Mouse (Mus musculus) thymus, adult 2 months (tissue): Measurements from ENCODE around the gene Sox6. TPM values are rescaled to one million over a fixed set of nuclear protein-coding genes. Genes with fewer than 3 reads are reported as not detected.

Experiments
- DNase-seq: peaks from one replicate; pipeline ENCODE4 v3.0.0; 2021
- H3K27ac ChIP-seq: fragments of 200-500 bp; 2 replicates; pipeline ENCODE4 v1.5.1; 2012; ENCODE audit warnings: low read length, control low read depth; ENCODE audit not compliant: control insufficient read depth, insufficient read depth
- H3K27me3 ChIP-seq: fragments of 200-500 bp; 2 replicates; pipeline ENCODE4 v1.6.1; 2012; ENCODE audit warnings: mild to moderate bottlenecking, low read length, moderate library complexity, mixed read lengths; ENCODE audit not compliant: control insufficient read depth, insufficient read depth
- H3K36me3 ChIP-seq: fragments of 200-500 bp; 2 replicates; pipeline ENCODE4 v1.6.1; 2012; ENCODE audit warnings: mild to moderate bottlenecking, low read length, moderate library complexity; ENCODE audit not compliant: control insufficient read depth, insufficient read depth
- H3K4me1 ChIP-seq: fragments of 200-500 bp; replicated peaks from 2 replicates; pipeline ENCODE4 v1.6.1; 2012; ENCODE audit warnings: low read length; ENCODE audit not compliant: control insufficient read depth, insufficient read depth
- H3K4me3 ChIP-seq: fragments of 200-500 bp; 2 replicates; pipeline ENCODE4 v1.5.1; 2012; ENCODE audit warnings: mild to moderate bottlenecking, low read length, control low read depth, moderate library complexity; ENCODE audit not compliant: control insufficient read depth, insufficient read depth
- CTCF ChIP-seq: fragments of 200-500 bp; IDR thresholded peaks from 2 replicates; pipeline ENCODE4 v1.5.1; 2012; ENCODE audit warnings: mild to moderate bottlenecking, control low read depth, low read length, moderate library complexity, borderline replicate concordance; ENCODE audit not compliant: control insufficient read depth, poor library complexity, insufficient read depth; ENCODE audit errors: extremely low read depth
- POLR2A ChIP-seq: fragments of 200-500 bp; IDR thresholded peaks from 2 replicates; pipeline ENCODE4 v1.6.1; 2012; ENCODE audit warnings: mild to moderate bottlenecking, low read length, control low read depth, moderate library complexity; ENCODE audit not compliant: control insufficient read depth, poor library complexity, insufficient read depth; ENCODE audit errors: extremely low read depth
- whole genome bisulfite sequencing: fragments of 180-500 bp; shearing (Covaris S2); methylation state at CpG from one replicate; pipeline ENCODE4 v1.1.7; 2018; 5-methylcytosine and 5-hydroxymethylcytosine counted together
- polyA plus RNA-seq: library from polyadenylated mRNA; depleted of rRNA; stranded (reverse); fragments of >200 nt; gene quantifications from 2 replicates; pipeline ENCODE4 v1.2.3, GENCODE M21; 2012

Sox6 gene
- polyA plus RNA-seq, 1 experiment, result 2.1 TPM

DNA sequence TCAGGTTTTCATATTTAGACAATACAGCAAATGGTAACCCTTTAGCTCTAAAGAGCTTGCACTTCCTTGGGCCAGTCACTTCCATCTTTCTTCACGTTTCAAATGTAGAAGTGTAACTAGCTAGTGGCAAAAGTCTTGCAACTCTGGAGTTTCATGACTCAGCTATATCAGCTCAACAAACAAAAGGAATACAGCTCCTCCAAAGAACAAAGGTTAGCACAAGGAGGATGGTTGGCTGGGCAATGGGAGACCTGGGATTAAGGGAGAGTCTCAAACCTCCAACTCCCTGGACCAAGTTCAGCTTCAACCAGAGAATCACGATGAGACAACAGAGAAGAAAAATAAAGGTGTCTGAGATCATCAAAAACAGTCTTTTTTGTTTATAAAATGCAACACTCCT, 174.2 kb downstream of the Sox6 start:
- no peaks in the 10 kb centered on the region for H3K27me3 ChIP-seq
- H3K27ac ChIP-seq, result no peak overlapping the region
- H3K36me3 ChIP-seq, result no peaks in the 10 kb centered on the region
- no peak for DNase-seq
- no peaks in the 10 kb centered on the region for H3K4me1 ChIP-seq
- H3K4me3 ChIP-seq, result no peak overlapping the region
- no peak for TF ChIP-seq CTCF
- TF ChIP-seq POLR2A, result no peak
- WGBS, result 59% methylated on average over 2 of the region's 2 CpGs

- DNase-seq, result no peak
- no peaks in the 10 kb centered on the region for H3K4me1 ChIP-seq
- H3K27ac ChIP-seq, result no peak overlapping the region
- no peaks in the 10 kb centered on the region for H3K27me3 ChIP-seq
- H3K36me3 ChIP-seq, result no peaks in the 10 kb centered on the region
- H3K4me3 ChIP-seq, result no peak overlapping the region
- no peak for TF ChIP-seq POLR2A
- TF ChIP-seq CTCF, result no peak
- WGBS, result 83% methylated on average over 9 of the region's 9 CpGs
These were observed 178.8 kb downstream of the Sox6 start for GRCm38 (mm10) chr7:115859691-115860401.

DNA sequence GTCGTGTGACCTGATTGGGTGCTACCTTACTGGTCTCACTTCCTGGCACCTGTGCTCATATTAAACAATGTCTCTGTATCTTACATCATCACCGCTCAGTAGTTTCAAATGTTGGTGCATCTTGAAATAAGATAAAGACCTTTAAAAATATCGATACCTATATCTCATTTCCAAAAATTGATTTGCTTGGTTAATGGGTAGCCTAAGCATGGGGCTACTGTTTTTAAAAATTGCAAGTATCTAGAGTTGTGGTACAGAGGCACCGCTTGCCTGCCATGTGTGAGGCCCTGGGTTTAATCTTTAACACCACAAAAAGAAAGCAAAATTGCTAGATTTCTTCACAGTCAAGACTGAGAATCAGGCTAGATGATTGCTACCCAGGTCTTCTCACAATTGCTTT, 187.5 kb downstream of the Sox6 start:
- Histone ChIP-seq H3K27me3 (no peaks in the 10 kb centered on the region), H3K4me1 (no peaks in the 10 kb centered on the region), H3K36me3 (no peaks in the 10 kb centered on the region), H3K4me3 (no peak overlapping the region), H3K27ac (no peak overlapping the region)
- DNase-seq, result no peak
- TF ChIP-seq POLR2A, result no peak
- no peak for TF ChIP-seq CTCF
- 96% methylated on average over 4 of the region's 4 CpGs for WGBS

- 90% methylated on average over 4 of the region's 4 CpGs for WGBS
- TF ChIP-seq POLR2A (no peak), CTCF (no peak)
- DNase-seq, result no peak
- no peaks in the 10 kb centered on the region for H3K4me1 ChIP-seq
- H3K36me3 ChIP-seq, result no peaks in the 10 kb centered on the region
- no peak overlapping the region for H3K4me3 ChIP-seq
- no peaks in the 10 kb centered on the region for H3K27me3 ChIP-seq
- H3K27ac ChIP-seq, result no peak overlapping the region
These were observed 192.7 kb downstream of the Sox6 start for GRCm38 (mm10) chr7:115845791-115846366.

- Histone ChIP-seq H3K27ac (no peak overlapping the region), H3K4me1 (no peaks in the 10 kb centered on the region), H3K27me3 (no peaks in the 10 kb centered on the region), H3K4me3 (no peak overlapping the region), H3K36me3 (no peaks in the 10 kb centered on the region)
- TF ChIP-seq POLR2A, result no peak
- no peak for TF ChIP-seq CTCF
- 89% methylated on average over 3 of the region's 3 CpGs for WGBS
- DNase-seq, result no peak
These were observed 193.7 kb downstream of the Sox6 start for GRCm38 (mm10) chr7:115844910-115845309.

- no peak overlapping the region for H3K4me3 ChIP-seq
- H3K4me1 ChIP-seq, result no peaks in the 10 kb centered on the region
- TF ChIP-seq POLR2A (no peak), CTCF (no peak)
- 98% methylated on average over 6 of the region's 6 CpGs for WGBS
- no peak for DNase-seq
- H3K27ac ChIP-seq, result no peak overlapping the region
- no peaks in the 10 kb centered on the region for H3K27me3 ChIP-seq
- H3K36me3 ChIP-seq, result no peaks in the 10 kb centered on the region
These were observed 194.2 kb downstream of the Sox6 start for GRCm38 (mm10) chr7:115844431-115844830.

DNA sequence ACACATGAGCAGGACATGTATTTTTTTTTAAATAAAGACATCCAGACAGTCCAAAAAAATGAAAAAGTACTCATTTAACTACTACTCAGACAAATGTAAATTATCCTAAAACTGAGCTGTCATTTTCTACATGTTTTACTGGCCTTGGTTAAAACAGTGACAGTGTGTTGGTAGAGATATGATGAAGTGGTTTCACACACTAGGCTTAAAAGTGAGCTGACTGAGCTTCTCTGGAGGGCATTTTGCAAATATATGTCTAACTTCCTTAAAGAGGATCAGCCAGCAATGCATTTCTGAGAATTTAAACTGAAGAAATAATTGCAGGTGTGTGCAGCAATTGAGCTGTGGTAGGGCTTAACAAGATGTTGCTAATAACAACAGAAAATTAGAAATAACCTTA, 196.3 kb downstream of the Sox6 start:
- Histone ChIP-seq H3K27ac (no peak overlapping the region), H3K4me1 (no peaks in the 10 kb centered on the region), H3K4me3 (no peak overlapping the region), H3K27me3 (no peaks in the 10 kb centered on the region), H3K36me3 (no peaks in the 10 kb centered on the region)
- DNase-seq, result no peak
- TF ChIP-seq POLR2A (no peak), CTCF (no peak)
